In genomic region chr11:119217861-119218260, GRCm38 (mm10) we compare ENCODE assay signal across 32 mouse cellular contexts.
"Had no signal": no experiment of that assay in that cellular context is flagged by ENCODE, and none has a peak within 500 bp of the region (broad histone marks: within the 10 kb centered on the region; RNA-seq: fewer than 3 reads in every experiment).

No protein-coding gene starts in this region.

- ATAC-seq: liver, postnatal 0 days; lung, postnatal 0 days; midbrain, embryonic 13.5 days; midbrain, embryonic 15.5 days; midbrain, embryonic 16.5 days had no signal

- H3K27ac ChIP-seq: left cerebral cortex, adult 2 months; limb, embryonic 10.5 days; limb, embryonic 12.5 days; limb, embryonic 13.5 days; limb, embryonic 15.5 days; liver, embryonic 13.5 days; liver, embryonic 14.5 days; liver, embryonic 15.5 days; lung, embryonic 15.5 days; macrophage; midbrain, embryonic 10.5 days; midbrain, embryonic 12.5 days; midbrain, embryonic 13.5 days; midbrain, embryonic 15.5 days; neural tube, embryonic 12.5 days had no signal

- H3K4me2 ChIP-seq: limb, embryonic 12.5 days; limb, embryonic 13.5 days; limb, embryonic 15.5 days; liver, embryonic 11.5 days; liver, embryonic 13.5 days; liver, embryonic 15.5 days; lung, embryonic 14.5 days; lung, embryonic 15.5 days; midbrain, embryonic 11.5 days; midbrain, embryonic 12.5 days; midbrain, embryonic 13.5 days; midbrain, embryonic 15.5 days; neural tube, embryonic 12.5 days had no signal

- H3K36me3 ChIP-seq: liver, embryonic 13.5 days; liver, embryonic 15.5 days; lung, embryonic 15.5 days; midbrain, embryonic 15.5 days had no signal

- H3K9me3 ChIP-seq: limb, embryonic 10.5 days; limb, embryonic 12.5 days; limb, embryonic 13.5 days; limb, embryonic 15.5 days; liver, embryonic 13.5 days; liver, embryonic 15.5 days; lung, embryonic 15.5 days; megakaryocyte, embryonic 14.5 days; midbrain, embryonic 10.5 days; midbrain, embryonic 12.5 days; midbrain, embryonic 13.5 days; midbrain, embryonic 15.5 days; neural tube, embryonic 12.5 days had no signal

- DNase-seq: left cerebral cortex, postnatal 4 days; liver; liver, embryonic 13.5 days; liver, postnatal 0 days; lung, adult 18-20 months; lung, adult 2 months; lung, embryonic 14.5 days; lung, postnatal 10 days; lung, postnatal 14 days; lung, postnatal 36 days; lung, postnatal 4 days; midbrain, embryonic 14.5 days had no signal

- H3K27me3 ChIP-seq: limb, embryonic 12.5 days; limb, embryonic 13.5 days; limb, embryonic 15.5 days; liver, embryonic 13.5 days; liver, embryonic 15.5 days; lung, embryonic 15.5 days; midbrain, embryonic 12.5 days; midbrain, embryonic 13.5 days; midbrain, embryonic 15.5 days; neural tube, embryonic 12.5 days had no signal

- H3K9ac ChIP-seq: limb, embryonic 12.5 days; limb, embryonic 13.5 days; limb, embryonic 15.5 days; liver, embryonic 13.5 days; liver, embryonic 14.5 days; liver, embryonic 15.5 days; liver, postnatal 0 days; lung, embryonic 14.5 days; lung, embryonic 15.5 days; midbrain, embryonic 12.5 days; midbrain, embryonic 13.5 days; midbrain, embryonic 15.5 days; neural tube, embryonic 12.5 days had no signal

- H3K4me3 ChIP-seq: left cerebral cortex, adult 2 months; limb, embryonic 10.5 days; limb, embryonic 12.5 days; limb, embryonic 13.5 days; limb, embryonic 15.5 days; liver, embryonic 13.5 days; liver, embryonic 15.5 days; lung, embryonic 15.5 days; megakaryocyte, embryonic 14.5 days; midbrain, embryonic 10.5 days; midbrain, embryonic 12.5 days; midbrain, embryonic 13.5 days; midbrain, embryonic 15.5 days; myocyte; neural tube, embryonic 12.5 days had no signal
